Mouse (Mus musculus) frontal cortex, postnatal 36 days (tissue): Measurements from ENCODE around the gene Acot13.

Source experiments
- DNase-seq, 2 experiments: peaks; one replicate each; pipeline ENCODE4 v3.0.0; 2022; ENCODE audit warnings: low spot score in 2 of 2

Gene Acot13

GRCm38 (mm10) chr13:24830756-24831352 is 486 bp downstream of the Acot13 start:
- DNase-seq, result no peak

- no peak for DNase-seq
These were observed 5.2 kb downstream of the Acot13 start for GRCm38 (mm10) chr13:24826116-24826515.

- no peak for DNase-seq
These were observed 5.8 kb downstream of the Acot13 start for GRCm38 (mm10) chr13:24825587-24825986.

- no peak for DNase-seq
These were observed 6.7 kb downstream of the Acot13 start for GRCm38 (mm10) chr13:24824647-24825046.

- no peak for DNase-seq
These were observed 8.5 kb downstream of the Acot13 start for GRCm38 (mm10) chr13:24822663-24823343.

GRCm38 (mm10) chr13:24819931-24820330 is 11.4 kb downstream of the Acot13 start:
- no peak for DNase-seq

- no peak for DNase-seq
These were observed 14.9 kb downstream of the Acot13 start for GRCm38 (mm10) chr13:24816125-24817092.

- DNase-seq, result no peak
These were observed 16.7 kb downstream of the Acot13 start for GRCm38 (mm10) chr13:24814616-24815015.

GRCm38 (mm10) chr13:24812521-24812920 is 18.8 kb downstream of the Acot13 start:
- no peak for DNase-seq

- no peak for DNase-seq
These were observed 25.3 kb downstream of the Acot13 start for GRCm38 (mm10) chr13:24806079-24806478.

GRCm38 (mm10) chr13:24803196-24803595 is 28.1 kb downstream of the Acot13 start:
- no peak for DNase-seq

- DNase-seq, result no peak
These were observed 29.1 kb downstream of the Acot13 start for GRCm38 (mm10) chr13:24802131-24802691.

GRCm38 (mm10) chr13:24801308-24801921 is 29.9 kb downstream of the Acot13 start, which contains the start of gene BC005537:
Gene BC005537 (plus strand): TSS chr13:24801657.
- DNase-seq, result peak in 1 of 2 experiments; percentile 28

- DNase-seq, result peak; percentile 94 to 95
These were observed 30.5 kb downstream of the Acot13 start for GRCm38 (mm10) chr13:24800674-24801307.

- peak; percentile 54 for DNase-seq
These were observed 31.2 kb downstream of the Acot13 start for GRCm38 (mm10) chr13:24799925-24800673.

GRCm38 (mm10) chr13:24799378-24799777 is 32.0 kb downstream of the Acot13 start:
- DNase-seq, result no peak

- no peak for DNase-seq
These were observed 32.7 kb downstream of the Acot13 start for GRCm38 (mm10) chr13:24798686-24799085.

GRCm38 (mm10) chr13:24792411-24793045 is 38.8 kb downstream of the Acot13 start:
- DNase-seq, result no peak

GRCm38 (mm10) chr13:24791349-24791748 is 40.0 kb downstream of the Acot13 start:
- DNase-seq, result no peak

- DNase-seq, result no peak
These were observed 43.9 kb downstream of the Acot13 start for GRCm38 (mm10) chr13:24787477-24787876.
